Mouse (Mus musculus) testis, adult 2 months (tissue): ENCODE results near the gene Gm10097.

Source experiments
- CTCF ChIP-seq: fragments of 200-500 bp; IDR thresholded peaks from 2 replicates; pipeline ENCODE4 v1.5.1; 2012; ENCODE audit warnings: low read depth, mild to moderate bottlenecking, inconsistent platforms, low read length, moderate library complexity; ENCODE audit not compliant: control insufficient read depth, insufficient read depth, insufficient replicate concordance
- POLR2A ChIP-seq: fragments of 200-500 bp; IDR thresholded peaks from 2 replicates; pipeline ENCODE4 v1.6.1; 2012; ENCODE audit warnings: low read depth, mild to moderate bottlenecking, inconsistent platforms, low read length, moderate library complexity; ENCODE audit not compliant: control insufficient read depth

DNA sequence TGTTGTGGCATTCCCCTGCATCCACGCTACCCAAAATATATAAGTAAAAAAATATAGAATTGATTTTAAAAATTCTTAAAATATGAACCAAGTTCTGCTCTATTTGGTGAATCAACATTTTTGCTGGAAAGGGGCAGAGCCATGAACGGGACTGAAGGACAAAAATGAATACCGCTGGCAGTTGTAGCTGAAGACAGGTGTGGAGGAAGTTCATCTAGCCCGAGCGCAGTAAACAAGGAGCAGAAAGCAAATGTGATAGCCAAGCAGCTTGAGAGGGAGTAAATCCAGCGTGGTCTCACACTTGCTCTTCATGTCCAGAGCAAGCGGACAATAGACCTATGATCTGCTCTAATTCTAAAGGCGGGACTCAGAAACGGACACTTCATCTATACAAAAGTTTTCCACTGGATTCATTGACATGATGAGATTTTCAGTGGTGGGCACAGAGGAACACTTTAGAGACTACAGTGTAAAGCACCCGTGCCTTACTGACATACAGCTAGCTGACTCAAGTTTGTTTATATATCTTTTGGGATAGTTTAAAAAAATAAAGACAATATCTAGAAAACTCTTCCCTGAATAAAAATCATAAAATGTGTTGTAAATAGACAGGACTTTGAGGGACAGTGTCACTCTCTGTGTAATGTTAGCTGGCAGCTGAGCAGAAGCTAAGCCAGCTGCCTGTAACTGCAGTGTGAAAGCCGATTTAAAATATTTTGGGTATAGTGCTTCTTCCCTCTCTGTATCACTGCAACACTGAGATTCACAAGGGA is 1.4 kb downstream of the Gm10097 start:
- TF ChIP-seq CTCF = no peak
- TF ChIP-seq POLR2A = no peak
